Mouse (Mus musculus): ENCODE measurements around the gene Dnaja3.

GRCm38 (mm10) chr16:4627105-4627504, 12.7 kb upstream of the Dnaja3 start:
- TF ChIP-seq MAX (IDR thresholded peaks at IDR 0.05; ENCODE audit: low read depth) (no peak), MYOG (IDR thresholded peaks at IDR 0.05; ENCODE audit: control insufficient read depth in 1 of 3, insufficient read depth in 1 of 3, insufficient read length in 2 of 3, low read depth in 2 of 3) (peak in 2 of 3 experiments; percentile 78 to 88), POLR2A (IDR thresholded peaks at IDR 0.05; ENCODE audit: insufficient read length, low read depth) (no peak), TCF12 (IDR thresholded peaks at IDR 0.05; ENCODE audit: insufficient read depth, poor library complexity, severe bottlenecking) (no peak), USF1 (IDR thresholded peaks at IDR 0.05; ENCODE audit: low read depth) (no peak), CEBPB (IDR thresholded peaks at IDR 0.05; ENCODE audit: insufficient read depth, poor library complexity, severe bottlenecking) (no peak), MYOD1 (IDR thresholded peaks at IDR 0.05; ENCODE audit: control insufficient read depth in 1 of 3, insufficient read length in 2 of 3, low read depth in 2 of 3) (peak in 2 of 3 experiments; percentile 60 to 76), E2F4 (IDR thresholded peaks at IDR 0.05; ENCODE audit: insufficient read depth) (no peak), SRF (IDR thresholded peaks at IDR 0.05; ENCODE audit: control insufficient read depth, insufficient read length, low read depth) (no peak), REST (IDR thresholded peaks at IDR 0.05; ENCODE audit: insufficient read depth, insufficient read length) (no peak)
